Mouse (Mus musculus): ENCODE measurements around the gene Pcp4. TPM values are rescaled to one million over a fixed set of nuclear protein-coding genes. Genes with fewer than 3 reads are reported as not detected.

Pcp4 gene
- total RNA-seq, 1 experiment from 2014 or later = not detected

- no peak for ATAC-seq (replicated peaks; ENCODE audit: low read depth, poor library complexity, severe bottlenecking)
Measured at GRCm38 (mm10) chr16:96558341-96558740, 90.9 kb downstream of the Pcp4 start.

DNA sequence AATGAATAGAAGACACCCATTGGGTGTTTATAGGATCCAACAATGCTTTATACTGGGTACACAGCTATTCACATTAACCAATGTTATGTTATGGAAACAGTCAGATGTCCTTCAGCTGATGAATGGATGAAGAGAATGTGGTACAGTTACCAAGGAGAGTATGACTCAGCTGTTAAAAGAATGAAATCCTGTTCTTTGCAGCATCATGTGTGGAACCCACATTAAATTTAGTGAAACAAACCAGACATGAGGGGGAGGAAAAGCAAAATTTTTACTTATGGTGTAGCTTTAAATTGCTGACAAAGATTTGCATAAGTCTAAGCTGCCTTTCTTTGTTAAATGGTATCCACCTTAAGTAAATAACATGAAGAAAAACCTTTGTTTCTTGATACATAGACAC is 92.4 kb downstream of the Pcp4 start:
- ATAC-seq (replicated peaks; ENCODE audit: low read depth, poor library complexity, severe bottlenecking) = no peak

GRCm38 (mm10) chr16:96563350-96564257 is 96.2 kb downstream of the Pcp4 start:
- no peak for ATAC-seq (replicated peaks; ENCODE audit: low read depth, poor library complexity, severe bottlenecking)

GRCm38 (mm10) chr16:96567428-96567827 is 100.0 kb downstream of the Pcp4 start:
- ATAC-seq (replicated peaks; ENCODE audit: low read depth, poor library complexity, severe bottlenecking) = no peak

Other genes starting within 250 kb of the Pcp4 start
- 0.59 and 0.87 TPM in 2 replicates for gene B3galt5, start 231.8 kb upstream of the Pcp4 start, total RNA-seq (2017)
- 0.97 and 4.9 TPM in 2 replicates for gene Itgb2l, start 24.0 kb upstream of the Pcp4 start, total RNA-seq (2017)

Data from common myeloid progenitor, adult 5-6 weeks (primary cell).